Mouse (Mus musculus): ENCODE measurements around the gene Sema6d.

DNA sequence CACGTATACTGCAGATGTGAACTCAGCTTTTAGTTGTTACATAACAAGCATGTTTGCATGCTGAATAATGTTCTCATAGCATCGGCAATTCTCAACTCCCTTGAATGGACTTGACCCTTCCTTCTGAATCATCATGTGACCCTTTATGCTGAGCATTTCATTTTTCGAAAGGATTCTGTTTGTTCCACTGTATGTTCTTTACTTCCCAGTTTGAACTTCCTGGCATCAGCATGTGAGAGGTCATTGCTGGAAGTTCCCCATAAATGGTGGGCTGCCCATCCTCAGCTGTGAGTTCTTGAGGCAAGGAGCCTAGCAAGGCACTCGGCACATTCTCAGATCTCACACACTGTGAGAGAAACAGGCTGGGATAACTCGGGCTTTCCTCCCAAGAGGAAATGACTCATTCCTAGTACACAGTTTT, 594.7 kb downstream of the Sema6d start:
- TF ChIP-seq CTCF (IDR thresholded peaks at IDR 0.05; ENCODE audit: control insufficient read depth, insufficient read depth, insufficient read length) (no peak), USF1 (IDR thresholded peaks at IDR 0.05; ENCODE audit: low read depth) (peak; percentile 60)

All from C2C12 (cell line).